Mouse (Mus musculus): ENCODE measurements around the gene Mthfd1l. TPM values are rescaled to one million over a fixed set of nuclear protein-coding genes. Genes with fewer than 3 reads are reported as not detected.
"Not testable (repeated sequence)": the region's sequence is repeated elsewhere in the genome, so short reads cannot be mapped to it uniquely, and the experiment has no call there.

Mthfd1l gene
- polyA plus RNA-seq, 1 experiment from 2014 or later = 50.9 TPM

- 91% methylated on average over 4 of the region's 4 CpGs for WGBS
- H3K4me2 ChIP-seq = no peak overlapping the region
- H3K4me1 ChIP-seq (replicated peaks; ENCODE audit: control insufficient read depth, insufficient read depth, low read length) = no peaks in the 10 kb centered on the region
- H3K27me3 ChIP-seq (replicated peaks; ENCODE audit: control insufficient read depth, insufficient read depth, low read length) = no peaks in the 10 kb centered on the region
- no peak for ATAC-seq (replicated peaks; ENCODE audit: low FRiP score)
- H3K4me3 ChIP-seq (ENCODE audit: low read depth, low read length) = no peak overlapping the region
- no peak overlapping the region for H3K27ac ChIP-seq (ENCODE audit: low read depth, low read length)
- no peaks in the 10 kb centered on the region for H3K36me3 ChIP-seq (ENCODE audit: control insufficient read depth, insufficient read depth, low read length)
- H3K9me3 ChIP-seq (ENCODE audit: control insufficient read depth, low read length) = no peaks in the 10 kb centered on the region
- no peak for DNase-seq (ENCODE audit: low spot score)
- H3K9ac ChIP-seq (ENCODE audit: low read depth, low read length) = no peak overlapping the region
These were observed 228.2 kb downstream of the Mthfd1l start for GRCm38 (mm10) chr10:4201141-4201540.

- not testable (repeated sequence) for H3K36me3 ChIP-seq (ENCODE audit: control insufficient read depth, insufficient read depth, low read length); H3K4me3 ChIP-seq (ENCODE audit: low read depth, low read length); ATAC-seq (replicated peaks; ENCODE audit: low FRiP score); H3K4me1 ChIP-seq (replicated peaks; ENCODE audit: control insufficient read depth, insufficient read depth, low read length); H3K4me2 ChIP-seq; H3K9me3 ChIP-seq (ENCODE audit: control insufficient read depth, low read length); H3K27ac ChIP-seq (ENCODE audit: low read depth, low read length); H3K9ac ChIP-seq (ENCODE audit: low read depth, low read length); DNase-seq (ENCODE audit: low spot score); H3K27me3 ChIP-seq (replicated peaks; ENCODE audit: control insufficient read depth, insufficient read depth, low read length)
- WGBS = 26% methylated on average over 5 of the region's 6 CpGs
These were observed 230.7 kb downstream of the Mthfd1l start for GRCm38 (mm10) chr10:4203651-4204050.

GRCm38 (mm10) chr10:4209040-4209439 is 236.1 kb downstream of the Mthfd1l start:
- Histone ChIP-seq H3K4me1 (replicated peaks; ENCODE audit: control insufficient read depth, insufficient read depth, low read length) (no peaks in the 10 kb centered on the region), H3K9me3 (ENCODE audit: control insufficient read depth, low read length) (no peaks in the 10 kb centered on the region), H3K27ac (ENCODE audit: low read depth, low read length) (no peak overlapping the region), H3K27me3 (replicated peaks; ENCODE audit: control insufficient read depth, insufficient read depth, low read length) (no peaks in the 10 kb centered on the region), H3K36me3 (ENCODE audit: control insufficient read depth, insufficient read depth, low read length) (no peaks in the 10 kb centered on the region), H3K9ac (ENCODE audit: low read depth, low read length) (no peak overlapping the region), H3K4me3 (ENCODE audit: low read depth, low read length) (no peak overlapping the region), H3K4me2 (no peak overlapping the region)
- WGBS = 83% methylated on average over 15 of the region's 15 CpGs
- DNase-seq (ENCODE audit: low spot score) (no peak), ATAC-seq (replicated peaks; ENCODE audit: low FRiP score) (no peak)

DNA sequence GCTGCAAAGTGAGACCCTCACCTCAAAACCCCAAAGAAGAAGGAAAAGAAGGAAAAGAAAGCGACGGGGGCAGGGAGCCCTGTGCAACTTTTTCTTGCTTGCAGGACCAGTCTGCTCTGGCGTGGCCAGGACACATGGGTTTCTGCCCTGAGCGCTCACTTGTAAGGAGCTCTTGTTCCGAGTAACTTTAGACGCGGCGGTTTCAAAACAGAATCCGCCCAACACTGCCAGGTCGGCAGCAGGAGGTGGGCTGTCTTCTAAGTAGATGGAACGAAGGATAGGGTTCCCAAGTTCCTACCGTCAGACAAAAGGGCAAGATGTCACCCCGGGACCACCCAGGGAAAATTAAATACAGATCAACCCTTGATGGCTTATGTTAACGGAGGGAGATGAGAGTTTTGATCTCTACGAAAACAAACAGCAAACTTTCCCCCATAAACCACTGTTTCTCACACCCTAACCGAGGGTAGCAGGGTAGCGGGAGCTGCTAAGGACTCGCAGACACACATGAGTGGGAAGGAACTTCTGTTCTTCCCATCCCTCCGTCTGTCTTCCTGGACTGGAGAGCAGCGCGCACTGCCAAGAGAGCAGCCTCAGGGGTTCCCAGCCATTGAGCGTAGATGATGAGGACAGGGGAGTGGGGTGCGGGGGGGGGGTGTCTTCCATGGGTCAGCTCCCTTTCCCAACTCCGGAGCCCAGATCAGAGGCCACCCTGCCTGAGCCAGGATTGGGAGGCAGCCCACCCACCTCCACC is 237.6 kb downstream of the Mthfd1l start:
- H3K27me3 ChIP-seq (replicated peaks; ENCODE audit: control insufficient read depth, insufficient read depth, low read length) = no peaks in the 10 kb centered on the region
- no peaks in the 10 kb centered on the region for H3K4me1 ChIP-seq (replicated peaks; ENCODE audit: control insufficient read depth, insufficient read depth, low read length)
- H3K9me3 ChIP-seq (ENCODE audit: control insufficient read depth, low read length) = no peaks in the 10 kb centered on the region
- no peak overlapping the region for H3K4me3 ChIP-seq (ENCODE audit: low read depth, low read length)
- no peak overlapping the region for H3K9ac ChIP-seq (ENCODE audit: low read depth, low read length)
- DNase-seq (ENCODE audit: low spot score) = no peak
- H3K36me3 ChIP-seq (ENCODE audit: control insufficient read depth, insufficient read depth, low read length) = no peaks in the 10 kb centered on the region
- H3K27ac ChIP-seq (ENCODE audit: low read depth, low read length) = no peak overlapping the region
- 33% methylated on average over 24 of the region's 24 CpGs for WGBS
- ATAC-seq (replicated peaks; ENCODE audit: low FRiP score) = no peak
- peak overlapping the region; percentile 32 for H3K4me2 ChIP-seq

GRCm38 (mm10) chr10:4211067-4211447 is 238.1 kb downstream of the Mthfd1l start:
- Histone ChIP-seq H3K4me1 (replicated peaks; ENCODE audit: control insufficient read depth, insufficient read depth, low read length) (no peaks in the 10 kb centered on the region), H3K27ac (ENCODE audit: low read depth, low read length) (no peak overlapping the region), H3K9me3 (ENCODE audit: control insufficient read depth, low read length) (no peaks in the 10 kb centered on the region), H3K36me3 (ENCODE audit: control insufficient read depth, insufficient read depth, low read length) (no peaks in the 10 kb centered on the region), H3K9ac (ENCODE audit: low read depth, low read length) (no peak overlapping the region), H3K4me2 (no peak overlapping the region), H3K4me3 (ENCODE audit: low read depth, low read length) (no peak overlapping the region), H3K27me3 (replicated peaks; ENCODE audit: control insufficient read depth, insufficient read depth, low read length) (no peaks in the 10 kb centered on the region)
- DNase-seq (ENCODE audit: low spot score) = no peak
- no peak for ATAC-seq (replicated peaks; ENCODE audit: low FRiP score)
- 72% methylated on average over 4 of the region's 4 CpGs for WGBS

Other genes with a start within 250 kb of the Mthfd1l start
- gene Plekhg1, start 232.8 kb upstream of the Mthfd1l start, polyA plus RNA-seq (2014; fragmentation: Nextera tagmentation; extraction: Ambion mirVana) = 4.4 and 4.9 TPM in 2 replicates

Data from liver, embryonic 11.5 days (tissue).